ENCODE assay signal across 7 mouse cellular contexts in the genomic region with DNA sequence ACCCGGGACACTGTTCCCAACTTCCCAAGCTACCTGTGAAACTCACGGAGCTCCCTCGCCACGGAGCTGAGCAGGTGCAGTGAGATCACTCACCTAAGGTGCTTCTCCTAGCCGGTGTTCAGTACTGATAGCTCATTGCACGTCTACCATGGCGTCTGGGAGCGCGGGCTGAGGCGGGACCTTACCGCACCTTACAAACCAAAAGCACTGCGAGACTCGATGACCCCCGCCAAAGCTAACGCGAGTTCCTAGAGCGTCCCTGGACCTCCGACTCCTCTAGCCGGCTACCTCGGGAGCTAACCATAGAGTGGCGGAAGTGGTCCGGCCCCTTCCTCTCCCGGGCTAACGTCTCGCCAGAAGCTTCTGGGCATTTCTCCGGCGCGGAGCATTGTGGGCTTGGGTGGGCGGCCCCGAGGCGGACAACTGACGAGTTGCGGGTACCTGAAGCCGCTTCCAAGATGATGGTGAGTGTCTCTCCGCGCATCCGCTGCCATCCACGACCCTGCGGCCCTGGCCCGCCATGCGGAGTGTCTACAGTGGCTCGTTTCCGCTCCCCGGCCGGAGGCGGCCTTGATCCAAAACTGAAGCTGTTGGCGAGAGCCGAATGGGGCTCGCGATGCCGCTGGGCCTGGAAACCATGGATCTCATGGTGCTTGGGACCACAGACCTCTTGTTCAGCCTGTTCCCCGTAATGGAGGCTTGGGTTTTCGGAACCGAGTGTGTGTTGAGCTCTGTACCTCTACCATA. TPM values are rescaled to one million over a fixed set of nuclear protein-coding genes. Genes with fewer than 3 reads are reported as not detected.
DNase-seq lines count a peak whose midpoint lies in the region; ATAC-seq lines count a peak whose summit lies in the region.

A gene (minus strand): TSS at position 307 of the 747 bp plus-strand sequence.

- WGBS in embryonic facial prominence, embryonic 12.5 days = under 1% methylated on average over 54 of the region's 54 CpGs
- WGBS in limb, embryonic 11.5 days = under 1% methylated on average over 54 of the region's 54 CpGs
- under 1% methylated on average over 54 of the region's 54 CpGs for WGBS in midbrain, embryonic 14.5 days

- peak; percentile 93 for DNase-seq in adrenal gland, postnatal 25 days
- DNase-seq in heart, adult 11 months = peak; percentile 100
- peak; percentile 98 for DNase-seq in kidney, adult 18-20 months
- DNase-seq in limb, embryonic 11.5 days (ENCODE audit: low spot score) = peak; percentile 99
- DNase-seq in midbrain, embryonic 14.5 days = peak; percentile 99
- DNase-seq in spleen, adult 18-20 months = peak; percentile 93 to 94

- H3K36me3 ChIP-seq in embryonic facial prominence, embryonic 12.5 days = peaks cover 4% of the 10 kb centered on the region; the same call in 1 of the 2 replicates
- peaks cover 2% of the 10 kb centered on the region; the same call in 1 of the 2 replicates for H3K36me3 ChIP-seq in limb, embryonic 11.5 days (ENCODE audit: control insufficient read depth, insufficient read depth, low read length)
- no peaks in the 10 kb centered on the region for H3K36me3 ChIP-seq in midbrain, embryonic 14.5 days (ENCODE audit: control insufficient read depth, insufficient read depth, low read length)

- peak within 1 kb of the TSS; percentile 94 for H3K4me2 ChIP-seq in embryonic facial prominence, embryonic 12.5 days (replicated peaks)
- H3K4me2 ChIP-seq in limb, embryonic 11.5 days (ENCODE audit: low read depth, severe bottlenecking) = peak within 1 kb of the TSS; percentile 95
- H3K4me2 ChIP-seq in midbrain, embryonic 14.5 days (ENCODE audit: low read length) = peak within 1 kb of the TSS; percentile 83

- peak within 1 kb of the TSS; percentile 76 for H3K9ac ChIP-seq in embryonic facial prominence, embryonic 12.5 days
- H3K9ac ChIP-seq in limb, embryonic 11.5 days (ENCODE audit: low read length) = peak within 1 kb of the TSS; percentile 93
- H3K9ac ChIP-seq in midbrain, embryonic 14.5 days (replicated peaks; ENCODE audit: low read length) = peak within 1 kb of the TSS; percentile 80

- no peaks in the 10 kb centered on the region for H3K27me3 ChIP-seq in embryonic facial prominence, embryonic 12.5 days
- H3K27me3 ChIP-seq in limb, embryonic 11.5 days (ENCODE audit: control insufficient read depth, insufficient read depth, low read length) = no peaks in the 10 kb centered on the region
- H3K27me3 ChIP-seq in midbrain, embryonic 14.5 days (ENCODE audit: control insufficient read depth, insufficient read depth, low read length) = no peaks in the 10 kb centered on the region

- no peaks in the 10 kb centered on the region for H3K9me3 ChIP-seq in embryonic facial prominence, embryonic 12.5 days
- no peaks in the 10 kb centered on the region for H3K9me3 ChIP-seq in limb, embryonic 11.5 days (ENCODE audit: control insufficient read depth, low read length)
- no peaks in the 10 kb centered on the region for H3K9me3 ChIP-seq in midbrain, embryonic 14.5 days (ENCODE audit: control insufficient read depth, low read length)

- H3K4me3 ChIP-seq in embryonic facial prominence, embryonic 12.5 days = peak within 1 kb of the TSS; percentile 74
- H3K4me3 ChIP-seq in limb, embryonic 11.5 days (ENCODE audit: low read depth, low read length) = peak within 1 kb of the TSS; percentile 87
- H3K4me3 ChIP-seq in midbrain, embryonic 14.5 days (replicated peaks; ENCODE audit: low read depth, low read length) = peak within 1 kb of the TSS; percentile 56

- ATAC-seq in embryonic facial prominence, embryonic 12.5 days (ENCODE audit: insufficient number of reproducible peaks, insufficient read depth, low FRiP score, low TSS enrichment) = peak; percentile 92
- peak; percentile 92 for ATAC-seq in limb, embryonic 11.5 days (ENCODE audit: insufficient number of reproducible peaks, low FRiP score, low TSS enrichment, low read depth)
- ATAC-seq in midbrain, embryonic 14.5 days (ENCODE audit: low FRiP score, low TSS enrichment) = peak; percentile 92

- H3K27ac ChIP-seq in embryonic facial prominence, embryonic 12.5 days = peak within 1 kb of the TSS; percentile 95
- H3K27ac ChIP-seq in limb, embryonic 11.5 days (replicated peaks; ENCODE audit: low read depth, low read length) = peak within 1 kb of the TSS; percentile 86
- H3K27ac ChIP-seq in midbrain, embryonic 14.5 days (replicated peaks; ENCODE audit: low read depth, low read length) = peak within 1 kb of the TSS; percentile 92

- peaks cover 25% of the 10 kb centered on the region for H3K4me1 ChIP-seq in embryonic facial prominence, embryonic 12.5 days
- H3K4me1 ChIP-seq in limb, embryonic 11.5 days (ENCODE audit: control insufficient read depth, insufficient read depth, low read length) = peaks cover 13% of the 10 kb centered on the region
- peaks cover 24% of the 10 kb centered on the region for H3K4me1 ChIP-seq in midbrain, embryonic 14.5 days (ENCODE audit: control insufficient read depth, insufficient read depth, low read length)

RNA-seq across cellular contexts. Expression of the gene that starts here (rescaled TPM):
- total RNA-seq in adrenal gland, postnatal 25 days (2021) = 16.8 and 19.2 TPM in 2 replicates
- 29.5 and 33.5 TPM in 2 replicates for polyA plus RNA-seq in embryonic facial prominence, embryonic 12.5 days (2016; fragmentation: Nextera tagmentation; extraction: Ambion mirVana)
- 19.6 and 20.9 TPM in 2 replicates for polyA plus RNA-seq in limb, embryonic 11.5 days (2014; fragmentation: Nextera tagmentation; extraction: Ambion mirVana)
- 15.0 and 18.5 TPM in 2 replicates for polyA plus RNA-seq in midbrain, embryonic 14.5 days (2014; fragmentation: Nextera tagmentation; extraction: Ambion mirVana)

Comparison
In these comparisons a context has a peak if more than half of its experiments do, and no peak if none do; other contexts are left out.
1. Peak in every context shown above with its lines: DNase-seq, ATAC-seq, H3K4me3 ChIP-seq and H3K27ac ChIP-seq.